Mouse (Mus musculus) hematopoietic stem cell, adult 5-6 weeks (primary cell): ENCODE measurements around the gene Inpp5f. TPM values are rescaled to one million over a fixed set of nuclear protein-coding genes. Genes with fewer than 3 reads are reported as not detected.
"Not testable (repeated sequence)": the region's sequence is repeated elsewhere in the genome, so short reads cannot be mapped to it uniquely, and the experiment has no call there.

Experiments
- ATAC-seq, 2 experiments: fragments of 125-278 bp in 1 of 2; replicated peaks in 1 of 2; 2 replicates each; pipeline ENCODE4 v1.8.0; 2016 to 2017; ENCODE audit warnings: inconsistent platforms in 2 of 2, mild to moderate bottlenecking in 2 of 2, moderate number of reproducible peaks in 2 of 2, low read depth in 1 of 2, moderate TSS enrichment in 1 of 2; ENCODE audit not compliant: low FRiP score in 2 of 2, poor library complexity in 2 of 2, severe bottlenecking in 2 of 2, insufficient read depth in 1 of 2, low TSS enrichment in 1 of 2
- total RNA-seq: library from RNA; stranded (forward); fragments of 172-1452, 232-1000 nt; gene quantifications from 2 replicates; pipeline ENCODE4 v1.2.3, GENCODE M21; 2017

The Inpp5f gene
- total RNA-seq, 1 experiment from 2014 or later = 15.2 TPM

DNA sequence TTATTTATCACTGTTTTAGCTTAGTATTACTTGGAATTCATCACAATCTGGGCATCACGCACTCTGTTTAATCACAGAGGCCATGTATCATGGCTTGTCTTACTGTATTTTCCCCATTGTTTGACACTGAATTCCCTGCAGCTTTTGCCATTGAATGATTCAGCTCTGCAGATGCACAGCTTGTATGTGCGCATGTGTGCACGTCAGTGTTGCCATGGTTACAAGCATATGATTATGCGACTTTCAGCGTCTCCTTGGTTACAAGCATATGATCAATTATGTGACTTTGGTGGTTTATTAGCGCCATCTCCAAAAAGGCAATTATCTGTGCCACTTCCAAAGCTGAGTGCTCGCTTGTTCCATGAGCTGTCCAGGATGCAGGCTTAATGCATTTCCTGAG, 79.7 kb downstream of the Inpp5f start:
- ATAC-seq = no peak

GRCm38 (mm10) chr7:128692163-128692562, 81.0 kb downstream of the Inpp5f start:
- no peak for ATAC-seq

DNA sequence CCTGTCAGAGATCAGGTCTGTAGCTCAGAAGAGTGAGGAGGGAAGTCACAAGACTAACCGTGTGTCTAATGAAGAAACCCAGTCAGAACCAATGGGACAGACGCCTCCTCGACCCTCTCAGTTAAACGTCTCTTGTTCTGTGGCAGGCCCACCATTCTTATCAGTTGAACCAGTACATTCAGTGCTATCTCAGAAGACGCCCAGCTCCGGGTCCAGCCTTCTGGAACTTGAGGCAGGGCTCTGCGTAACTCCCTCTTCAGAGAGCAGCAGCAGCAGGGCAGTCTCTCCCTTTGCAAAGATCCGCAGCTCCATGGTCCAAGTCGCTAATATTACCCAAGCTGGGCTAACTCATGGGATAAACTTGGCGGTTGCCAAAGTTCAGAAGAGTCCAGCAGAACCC, 83.7 kb downstream of the Inpp5f start:
- ATAC-seq = no peak

DNA sequence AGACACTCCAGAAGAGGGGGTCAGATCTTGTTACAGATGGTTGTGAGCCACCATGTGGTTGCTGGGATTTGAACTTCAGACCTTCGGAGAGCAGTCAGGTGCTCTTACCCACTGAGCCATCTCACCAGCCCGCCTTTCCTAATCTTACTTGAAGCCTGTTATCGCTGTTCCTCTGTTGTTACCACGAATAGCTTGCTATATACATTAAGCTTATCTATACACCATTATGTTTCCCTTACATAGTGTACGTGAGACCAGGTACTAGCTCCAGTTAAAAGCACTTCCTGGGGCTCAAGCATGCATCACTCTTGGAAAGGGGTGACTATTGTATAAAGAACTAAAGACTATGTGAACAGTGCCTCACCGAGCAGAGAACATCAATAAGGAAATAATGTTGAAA, 88.8 kb downstream of the Inpp5f start:
- not testable (repeated sequence) for ATAC-seq

DNA sequence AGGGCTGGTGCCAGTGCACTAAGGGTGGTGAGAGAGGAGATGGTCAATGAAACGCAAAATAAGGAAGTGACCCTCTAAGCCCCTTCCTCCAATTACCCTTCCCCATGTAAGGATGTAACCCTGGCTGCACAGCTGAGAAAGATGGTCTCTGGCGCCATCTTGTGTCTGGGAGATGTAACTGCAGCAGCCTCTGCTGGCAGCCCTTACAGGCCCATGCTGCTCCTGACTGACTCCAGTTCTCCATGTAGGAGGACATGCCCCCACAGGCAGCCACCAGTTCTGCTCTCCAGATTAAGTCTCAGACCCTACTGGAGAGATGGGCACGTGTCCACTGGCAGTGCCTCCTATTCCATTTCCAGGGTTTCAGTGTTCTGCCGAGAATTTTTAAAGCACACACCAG, 94.6 kb downstream of the Inpp5f start:
- ATAC-seq = peak; percentile 42 to 91

- ATAC-seq = no peak
Observed at GRCm38 (mm10) chr7:128717991-128718390, 106.9 kb downstream of the Inpp5f start.

GRCm38 (mm10) chr7:128724761-128725160, 113.6 kb downstream of the Inpp5f start:
- peak; percentile 89 to 94 for ATAC-seq

DNA sequence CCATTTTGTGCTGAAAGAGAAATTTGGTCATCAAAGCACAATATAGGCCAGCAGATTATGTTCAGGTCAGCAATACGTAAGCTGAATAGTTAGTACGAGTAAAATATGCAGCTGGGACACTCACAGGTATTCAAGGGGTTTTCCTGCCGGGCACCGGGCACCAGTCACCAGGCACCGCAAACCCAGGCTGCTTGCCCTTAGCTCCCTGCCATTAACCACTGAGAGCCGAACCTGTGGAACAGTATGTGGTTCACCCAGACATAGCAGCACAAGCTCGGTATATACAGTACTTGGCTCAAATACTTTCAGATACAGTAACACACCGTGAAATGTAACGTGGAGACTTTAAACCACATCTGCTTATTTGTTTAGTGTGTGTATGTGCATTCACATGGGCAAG, 114.1 kb downstream of the Inpp5f start:
- ATAC-seq = no peak

DNA sequence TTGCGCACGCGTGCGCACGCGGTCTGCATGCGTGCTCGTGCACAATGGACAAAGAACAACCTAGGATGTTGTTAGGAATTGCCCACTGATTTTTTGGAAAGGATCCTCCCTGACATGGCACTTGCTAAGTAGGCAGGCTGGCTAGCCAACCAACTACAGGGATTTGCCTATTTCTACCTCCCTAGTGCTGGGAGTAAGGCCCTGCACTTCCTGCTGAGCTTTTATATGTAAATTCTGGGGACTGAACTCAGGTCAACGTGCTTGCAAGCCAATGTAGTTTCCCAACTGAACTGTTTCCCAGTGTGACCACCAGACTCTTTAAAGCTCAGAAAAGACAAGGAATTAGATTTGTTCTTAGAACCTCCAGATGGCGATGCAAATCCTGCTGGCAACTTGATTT, 115.9 kb downstream of the Inpp5f start:
- ATAC-seq = no peak

- ATAC-seq = no peak
Observed at GRCm38 (mm10) chr7:128727701-128728100, 116.6 kb downstream of the Inpp5f start.

DNA sequence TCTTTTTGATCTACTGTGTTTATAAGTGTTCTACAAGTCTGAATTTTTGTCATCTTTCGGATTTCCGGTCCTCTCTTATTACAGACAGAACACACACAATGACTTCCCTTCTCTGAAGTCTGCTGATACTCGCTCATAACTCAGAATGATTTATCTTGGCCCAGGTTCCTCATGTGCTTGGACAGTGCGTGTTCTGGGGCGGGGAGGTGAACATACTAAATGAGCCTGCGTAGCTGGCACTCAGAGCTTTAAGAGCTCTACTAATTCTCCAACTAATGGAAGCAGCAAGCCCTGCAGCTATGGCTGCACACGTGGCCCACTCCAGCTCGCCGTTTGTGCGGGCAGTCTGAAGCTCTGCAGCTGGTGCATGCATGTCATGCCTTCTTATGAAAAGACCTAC, 117.6 kb downstream of the Inpp5f start:
- ATAC-seq = peak; percentile 57 to 59

GRCm38 (mm10) chr7:128731585-128731984, 120.5 kb downstream of the Inpp5f start:
- ATAC-seq = no peak

GRCm38 (mm10) chr7:128738041-128738440, 126.9 kb downstream of the Inpp5f start:
- ATAC-seq = peak; percentile 43 to 55; a peak in 2 of 4 replicates

DNA sequence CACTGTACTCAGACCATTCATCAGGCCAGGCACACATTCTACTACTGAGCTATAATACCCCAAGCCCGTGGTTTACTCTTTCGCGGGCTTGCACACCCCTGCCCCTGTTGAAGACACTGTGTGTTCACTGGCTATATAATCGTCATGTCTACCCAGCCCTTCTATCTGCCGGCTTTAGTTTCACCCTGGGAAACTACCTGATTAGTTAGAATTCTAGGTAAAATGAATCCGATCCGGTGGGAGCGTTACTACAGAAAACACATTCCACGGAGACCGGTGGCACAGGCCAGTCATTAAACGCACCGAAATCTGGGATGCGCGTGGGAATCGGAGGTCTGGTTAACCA, 128.0 kb downstream of the Inpp5f start:
- no peak for ATAC-seq

GRCm38 (mm10) chr7:128739462-128740277, 128.5 kb downstream of the Inpp5f start:
- peak; percentile 46 to 59; a peak in 3 of 4 replicates for ATAC-seq

DNA sequence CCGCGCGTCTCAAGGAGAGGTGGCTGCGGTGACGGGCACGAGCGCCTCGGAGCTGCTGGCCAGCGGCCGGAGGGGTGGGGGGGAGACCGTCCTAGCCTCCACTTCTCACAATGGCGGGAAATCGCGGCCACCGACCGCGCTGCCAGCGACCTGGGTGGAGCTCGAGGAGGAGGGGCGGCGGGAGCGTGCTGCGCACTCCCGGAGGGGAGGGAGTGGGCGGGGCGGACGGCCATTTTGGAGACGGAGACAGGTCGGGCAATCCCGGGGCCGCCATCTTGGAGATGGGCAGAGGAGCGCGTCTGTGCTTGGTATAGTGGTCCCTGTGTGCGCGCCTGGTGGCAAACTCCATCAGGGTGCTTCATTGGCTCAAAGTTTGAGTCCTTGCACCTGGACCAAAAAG, 129.2 kb downstream of the Inpp5f start, which contains the start of gene Mcmbp:
Gene Mcmbp, minus strand, starts transcription at position 162 of the 400 bp plus-strand sequence.
- peak; percentile 68 to 78 for ATAC-seq

GRCm38 (mm10) chr7:128743898-128744297, 132.8 kb downstream of the Inpp5f start:
- no peak for ATAC-seq

- peak; percentile 81 to 89 for ATAC-seq
Observed at GRCm38 (mm10) chr7:128744684-128745485, 133.8 kb downstream of the Inpp5f start, which contains the start of gene Sec23ip. Sec23ip (plus strand) TSS chr7:128744943.
